Mouse (Mus musculus) midbrain, embryonic 14.5 days (tissue): ENCODE results near the gene Ces1h. TPM values are rescaled to one million over a fixed set of nuclear protein-coding genes. Genes with fewer than 3 reads are reported as not detected.
"Not testable (repeated sequence)": the region's sequence is repeated elsewhere in the genome, so short reads cannot be mapped to it uniquely, and the experiment has no call there.

Source experiments
- ATAC-seq: fragments of 200-750 bp; cut with Nextera tagmentation; 2 replicates; pipeline ENCODE4 v1.8.0; 2017; ENCODE audit warnings: moderate number of reproducible peaks, moderate library complexity; ENCODE audit not compliant: low FRiP score, low TSS enrichment
- DNase-seq: peaks from one replicate; pipeline ENCODE4 v3.0.0-alpha.2; 2015
- H3K27ac ChIP-seq: fragments of 300-500 bp; sonication (generic); replicated peaks from 2 replicates; pipeline ENCODE4 v1.5.1; 2014; ENCODE audit warnings: mild to moderate bottlenecking, low read depth, low read length, moderate library complexity
- H3K27me3 ChIP-seq: fragments of 300-500 bp; sonication (generic); 2 replicates; pipeline ENCODE4 v1.6.1; 2014; ENCODE audit warnings: low read length, control low read depth, mixed read lengths; ENCODE audit not compliant: control insufficient read depth, insufficient read depth
- H3K36me3 ChIP-seq: fragments of 300-500 bp; sonication (generic); 2 replicates; pipeline ENCODE4 v1.6.1; 2014; ENCODE audit warnings: low read length, control low read depth; ENCODE audit not compliant: control insufficient read depth, insufficient read depth
- H3K4me1 ChIP-seq: fragments of 300-500 bp; sonication (generic); 2 replicates; pipeline ENCODE4 v1.6.1; 2014; ENCODE audit warnings: mild to moderate bottlenecking, antibody characterized with exemption, low read length, control low read depth; ENCODE audit not compliant: control insufficient read depth, insufficient read depth
- H3K4me2 ChIP-seq: fragments of 300-500 bp; sonication (generic); 2 replicates; pipeline ENCODE4 v1.6.1; 2014; ENCODE audit warnings: mild to moderate bottlenecking, low read length, moderate library complexity
- H3K4me3 ChIP-seq: fragments of 300-500 bp; sonication (generic); replicated peaks from 2 replicates; pipeline ENCODE4 v1.5.1; 2014; ENCODE audit warnings: low read depth, low read length
- H3K9ac ChIP-seq: fragments of 300-500 bp; sonication (generic); replicated peaks from 2 replicates; pipeline ENCODE4 v1.6.1; 2014; ENCODE audit warnings: mild to moderate bottlenecking, low read length, moderate library complexity
- H3K9me3 ChIP-seq: fragments of 300-500 bp; sonication (generic); 2 replicates; pipeline ENCODE4 v1.6.1; 2016; ENCODE audit warnings: low read length, control low read depth, mixed read lengths; ENCODE audit not compliant: control insufficient read depth
- WGBS: fragments of 180-500 bp; shearing (Covaris S2); extraction: QIAGEN DNeasy Blood & Tissue Kit; methylation state at CpG from one replicate; pipeline ENCODE4 v1.1.7; 2014; 5-methylcytosine and 5-hydroxymethylcytosine counted together
- polyA plus RNA-seq: library from polyadenylated mRNA; unstranded; fragments of >200 nt; fragmentation: Nextera tagmentation; extraction: Ambion mirVana; gene quantifications from 2 replicates; pipeline ENCODE4 v1.2.1, GENCODE M21; 2014

The Ces1h gene
- not detected in 2 replicates for polyA plus RNA-seq

DNA sequence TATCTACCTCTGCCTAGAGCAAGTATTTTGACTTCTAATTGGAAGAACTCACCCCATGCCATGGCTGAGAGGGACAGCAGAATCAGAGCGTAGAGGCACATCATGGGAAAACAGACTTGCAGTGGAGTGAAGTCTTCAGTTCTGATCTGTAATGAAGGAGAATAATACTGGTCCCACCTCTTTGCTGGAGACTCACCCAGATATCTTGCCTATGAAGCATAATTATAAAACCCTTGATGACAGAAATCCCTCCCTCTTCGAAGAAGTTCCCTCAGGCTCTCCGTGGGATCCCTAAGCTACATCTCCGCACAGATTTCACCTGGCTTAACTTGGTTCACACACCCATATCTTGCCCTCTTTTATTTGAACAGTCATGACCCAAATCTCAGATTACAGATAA is at the start of gene Ces1h:
Gene Ces1h (minus strand): TSS at position 101 of the 400 bp plus-strand sequence.
- Histone ChIP-seq H3K9me3 (no peaks in the 10 kb centered on the region), H3K4me2 (no peak within 1 kb of the TSS), H3K27ac (no peak within 1 kb of the TSS), H3K4me1 (no peaks in the 10 kb centered on the region), H3K27me3 (no peaks in the 10 kb centered on the region), H3K9ac (no peak within 1 kb of the TSS), H3K4me3 (no peak within 1 kb of the TSS), H3K36me3 (no peaks in the 10 kb centered on the region)
- ATAC-seq = no peak
- WGBS = 96% methylated on average over 4 of the region's 4 CpGs
- DNase-seq = no peak

DNA sequence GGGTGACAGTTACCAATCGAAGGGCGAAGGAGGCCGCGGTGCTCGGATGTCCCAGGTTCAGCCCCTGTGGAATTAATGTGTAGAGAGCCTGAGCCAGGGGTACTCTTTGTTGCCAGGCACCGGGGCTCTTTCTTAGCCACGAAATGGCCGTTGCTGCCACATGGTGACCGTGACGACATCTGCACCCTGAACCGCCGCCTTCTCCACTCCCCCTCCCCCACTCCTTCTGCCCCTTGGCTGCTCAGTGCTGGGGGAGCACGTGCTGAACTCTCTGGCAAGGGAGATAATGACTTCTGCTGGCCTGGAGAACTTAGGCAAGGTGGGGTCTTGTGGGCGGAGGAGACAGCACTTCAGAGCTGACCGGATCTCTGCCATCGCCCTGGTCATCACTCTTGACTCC is 47.7 kb upstream of the Ces1h start:
- Histone ChIP-seq H3K9ac (no peak overlapping the region), H3K4me3 (no peak overlapping the region), H3K36me3 (no peaks in the 10 kb centered on the region), H3K9me3 (no peaks in the 10 kb centered on the region), H3K4me2 (no peak overlapping the region), H3K4me1 (no peaks in the 10 kb centered on the region), H3K27me3 (no peaks in the 10 kb centered on the region), H3K27ac (no peak overlapping the region)
- ATAC-seq (no peak), DNase-seq (no peak)
- 83% methylated on average over 16 of the region's 16 CpGs for whole genome bisulfite sequencing

DNA sequence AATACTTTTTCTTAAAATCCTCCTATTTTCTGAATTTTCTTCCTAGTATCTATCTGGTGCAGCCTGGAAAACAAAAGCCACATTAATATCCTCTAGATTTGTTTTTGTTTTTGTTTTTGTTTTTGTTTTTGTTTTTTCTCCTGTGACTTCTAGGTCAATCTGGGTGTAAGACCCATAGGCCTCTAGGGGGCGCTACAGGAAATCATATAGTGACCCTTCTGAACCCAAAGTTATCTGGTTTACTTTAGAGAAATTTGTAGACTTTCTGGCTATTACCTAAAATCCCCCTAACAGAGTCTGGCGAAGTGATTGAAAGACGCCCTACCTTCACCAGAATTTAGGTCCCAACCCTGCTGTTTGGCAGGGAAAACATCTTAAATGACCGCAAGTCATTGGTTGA is 35.9 kb upstream of the Ces1h start:
- no peak for ATAC-seq
- H3K4me1 ChIP-seq = no peaks in the 10 kb centered on the region
- 73% methylated on average over 4 of the region's 4 CpGs for WGBS

DNA sequence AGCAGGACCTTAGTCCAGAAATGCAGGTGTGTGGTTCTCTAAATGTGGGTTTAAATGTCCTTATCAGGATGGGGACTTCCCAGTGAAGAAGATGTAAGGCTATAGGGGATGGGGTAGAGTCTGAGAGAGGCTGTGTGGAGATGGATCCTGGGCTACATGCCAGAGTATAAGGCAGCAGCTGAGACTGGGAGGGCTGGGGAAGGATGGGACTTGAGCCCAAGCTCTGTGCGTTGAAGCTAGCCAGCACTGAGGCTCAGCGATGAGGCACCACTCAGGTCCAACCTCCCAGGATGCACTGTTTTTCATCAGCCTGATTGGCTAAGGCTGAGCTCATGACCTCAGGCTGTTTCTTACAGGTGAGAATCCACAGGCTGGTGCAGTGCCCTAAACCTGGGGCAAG is 29.3 kb upstream of the Ces1h start:
- H3K36me3 ChIP-seq = no peaks in the 10 kb centered on the region
- no peak overlapping the region for H3K4me3 ChIP-seq
- WGBS = 82% methylated on average over 2 of the region's 2 CpGs
- no peaks in the 10 kb centered on the region for H3K4me1 ChIP-seq
- H3K27me3 ChIP-seq = no peaks in the 10 kb centered on the region
- ATAC-seq (no peak; the same call in 1 of the 2 replicates), DNase-seq (no peak)
- no peak overlapping the region for H3K4me2 ChIP-seq
- no peak overlapping the region for H3K9ac ChIP-seq
- H3K9me3 ChIP-seq = no peaks in the 10 kb centered on the region
- no peak overlapping the region for H3K27ac ChIP-seq

More for the DNA sequence above, 35.9 kb upstream of the Ces1h start:
- Histone ChIP-seq H3K9ac (no peak overlapping the region), H3K27me3 (no peaks in the 10 kb centered on the region), H3K27ac (no peak overlapping the region), H3K9me3 (no peaks in the 10 kb centered on the region), H3K4me2 (no peak overlapping the region), H3K36me3 (no peaks in the 10 kb centered on the region), H3K4me3 (no peak overlapping the region)
- DNase-seq = no peak

DNA sequence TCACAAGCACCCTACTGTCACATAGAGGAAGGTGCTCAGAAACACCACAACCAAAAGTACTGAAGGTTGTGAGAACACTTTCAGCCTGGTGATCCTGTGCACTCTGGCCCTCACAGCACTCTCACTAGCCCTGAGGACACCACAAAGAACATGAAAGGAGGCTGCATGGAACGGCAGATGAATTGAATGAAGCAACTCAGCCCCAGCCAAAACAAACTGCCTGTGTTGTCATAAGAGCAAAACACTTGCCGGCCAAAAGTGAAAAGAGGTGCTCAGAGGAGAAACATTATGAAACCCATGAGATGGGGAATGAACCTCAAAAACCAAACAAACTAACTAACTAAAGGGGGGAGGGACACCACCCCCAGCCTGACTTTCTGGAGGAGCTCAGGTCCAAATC is 20.2 kb upstream of the Ces1h start:
- 78% methylated on average over 2 of the region's 2 CpGs for WGBS

DNA sequence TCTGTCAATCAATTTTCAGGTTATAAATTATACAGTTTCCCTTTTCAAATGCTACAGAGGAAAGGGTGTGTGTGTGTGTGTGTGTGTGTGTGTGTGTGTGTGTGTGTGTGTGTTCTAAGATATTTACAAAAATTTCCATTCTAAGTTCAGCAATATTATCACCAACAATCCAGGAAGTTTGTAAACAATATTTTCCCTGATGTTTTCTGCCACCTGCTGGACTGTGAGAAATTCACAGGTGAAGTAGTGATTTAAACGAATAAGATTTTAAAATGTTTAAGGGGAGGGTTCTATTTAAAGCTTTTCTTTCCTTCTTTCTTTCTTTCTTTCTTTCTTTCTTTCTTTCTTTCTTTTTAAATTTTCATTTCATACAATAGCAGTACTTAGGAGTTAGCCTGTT is 18.5 kb upstream of the Ces1h start:
- no peak overlapping the region for H3K4me3 ChIP-seq
- WGBS = 50% methylated on average over 1 of the region's 1 CpGs
- ATAC-seq (no peak), DNase-seq (peak; percentile 66)
- no peaks in the 10 kb centered on the region for H3K4me1 ChIP-seq
- no peaks in the 10 kb centered on the region for H3K36me3 ChIP-seq
- H3K27ac ChIP-seq = no peak overlapping the region
- no peak overlapping the region for H3K4me2 ChIP-seq
- no peaks in the 10 kb centered on the region for H3K9me3 ChIP-seq
- no peaks in the 10 kb centered on the region for H3K27me3 ChIP-seq
- H3K9ac ChIP-seq = no peak overlapping the region

More for the DNA sequence above, 20.2 kb upstream of the Ces1h start:
- DNase-seq (no peak), ATAC-seq (no peak)
- H3K9me3 ChIP-seq = no peaks in the 10 kb centered on the region
- no peak overlapping the region for H3K27ac ChIP-seq
- no peak overlapping the region for H3K4me2 ChIP-seq
- H3K36me3 ChIP-seq = no peaks in the 10 kb centered on the region
- H3K4me3 ChIP-seq = no peak overlapping the region
- no peak overlapping the region for H3K9ac ChIP-seq
- H3K4me1 ChIP-seq = no peaks in the 10 kb centered on the region
- no peaks in the 10 kb centered on the region for H3K27me3 ChIP-seq

DNA sequence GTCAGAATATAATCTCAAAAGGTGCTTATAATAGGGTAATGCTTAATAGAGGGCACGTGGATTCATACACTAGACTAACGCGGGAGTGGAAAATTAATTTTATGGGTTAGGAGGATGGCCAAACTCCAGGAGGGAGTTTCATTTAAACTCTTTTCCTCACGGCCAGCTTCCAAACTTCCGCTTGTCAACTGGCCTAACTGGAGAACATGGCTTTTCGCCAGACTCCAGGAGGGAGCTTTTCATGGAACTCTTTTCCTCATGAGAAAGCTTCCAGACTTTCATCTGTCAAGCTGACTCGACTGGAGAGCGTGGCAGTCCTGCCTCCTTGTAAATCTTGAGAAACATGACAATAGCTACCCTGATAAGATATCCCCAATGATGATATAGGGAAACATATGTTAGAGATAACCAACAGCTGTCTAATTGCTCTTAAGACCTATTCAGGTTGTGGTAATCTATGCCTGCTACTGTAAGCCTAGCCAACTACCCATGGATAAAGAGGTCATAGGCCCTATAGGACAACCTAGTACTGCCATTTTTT is 14.6 kb upstream of the Ces1h start:
- 71% methylated on average over 8 of the region's 8 CpGs for WGBS
- not testable (repeated sequence) for H3K4me1 ChIP-seq, H3K27ac ChIP-seq, DNase-seq, ATAC-seq, H3K4me2 ChIP-seq, H3K4me3 ChIP-seq, H3K36me3 ChIP-seq, H3K9me3 ChIP-seq, H3K27me3 ChIP-seq, H3K9ac ChIP-seq

DNA sequence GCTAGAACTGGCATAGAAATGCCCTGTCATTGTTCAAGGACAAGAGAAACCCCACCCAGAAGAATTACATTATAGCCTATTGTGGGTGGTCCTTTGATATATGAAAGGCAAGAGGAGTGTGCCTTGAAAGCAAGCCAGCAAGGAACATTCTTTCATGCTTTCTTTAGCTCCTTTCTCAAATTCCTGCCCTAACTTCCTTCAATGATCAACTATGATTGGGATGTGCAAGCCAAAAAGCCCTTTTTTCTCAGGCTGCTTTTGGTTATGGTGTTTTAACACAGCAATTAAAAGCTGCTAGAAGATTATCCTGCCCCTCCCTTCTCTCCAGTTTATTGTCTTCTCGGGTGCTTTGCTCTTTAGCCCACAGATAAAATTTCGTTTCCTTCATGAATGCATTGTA is 10.0 kb downstream of the Ces1h start:
- Histone ChIP-seq H3K36me3 (no peaks in the 10 kb centered on the region), H3K9ac (no peak overlapping the region), H3K4me3 (no peak overlapping the region), H3K4me1 (no peaks in the 10 kb centered on the region), H3K4me2 (no peak overlapping the region), H3K27me3 (no peaks in the 10 kb centered on the region), H3K9me3 (no peaks in the 10 kb centered on the region), H3K27ac (no peak overlapping the region)
- ATAC-seq (no peak), DNase-seq (no peak)
- 28% methylated on average over 2 of the region's 2 CpGs for WGBS

DNA sequence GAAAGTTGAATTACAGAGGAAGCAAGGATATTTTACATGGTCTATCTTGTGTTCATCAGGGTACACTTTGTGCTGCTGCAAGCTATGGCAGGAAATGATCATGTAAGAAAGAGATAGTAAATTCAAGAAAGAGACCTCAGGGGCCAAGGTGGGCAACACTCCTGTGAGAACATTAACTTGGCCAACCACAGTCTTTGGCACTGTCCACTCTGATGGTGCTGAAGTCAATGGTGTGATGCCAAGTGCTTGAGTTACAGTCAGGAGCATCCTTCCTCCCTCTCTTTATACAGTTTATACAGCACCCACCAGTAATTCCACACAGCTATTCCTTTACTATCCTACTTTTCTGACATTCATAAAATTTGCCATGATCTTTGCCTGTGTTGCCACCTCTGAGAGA is 19.4 kb downstream of the Ces1h start:
- H3K27me3 ChIP-seq = no peaks in the 10 kb centered on the region
- no peaks in the 10 kb centered on the region for H3K36me3 ChIP-seq
- no peak overlapping the region for H3K9ac ChIP-seq
- H3K9me3 ChIP-seq = no peaks in the 10 kb centered on the region
- no peaks in the 10 kb centered on the region for H3K4me1 ChIP-seq
- DNase-seq (no peak), ATAC-seq (no peak)
- no peak overlapping the region for H3K27ac ChIP-seq
- H3K4me2 ChIP-seq = no peak overlapping the region
- H3K4me3 ChIP-seq = no peak overlapping the region
